Mouse (Mus musculus): ENCODE data around the gene Mrps34. TPM values are rescaled to one million over a fixed set of nuclear protein-coding genes. Genes with fewer than 3 reads are reported as not detected.
A peak's percentile ranks its signal among the peaks of the same experiment; 100 is the strongest.
"Not testable (repeated sequence)": the region's sequence is repeated elsewhere in the genome, so short reads cannot be mapped to it uniquely, and the experiment has no call there.

Mrps34 gene
- total RNA-seq, 2 experiments from 2014 or later: 74.3 to 78.9 TPM

DNA sequence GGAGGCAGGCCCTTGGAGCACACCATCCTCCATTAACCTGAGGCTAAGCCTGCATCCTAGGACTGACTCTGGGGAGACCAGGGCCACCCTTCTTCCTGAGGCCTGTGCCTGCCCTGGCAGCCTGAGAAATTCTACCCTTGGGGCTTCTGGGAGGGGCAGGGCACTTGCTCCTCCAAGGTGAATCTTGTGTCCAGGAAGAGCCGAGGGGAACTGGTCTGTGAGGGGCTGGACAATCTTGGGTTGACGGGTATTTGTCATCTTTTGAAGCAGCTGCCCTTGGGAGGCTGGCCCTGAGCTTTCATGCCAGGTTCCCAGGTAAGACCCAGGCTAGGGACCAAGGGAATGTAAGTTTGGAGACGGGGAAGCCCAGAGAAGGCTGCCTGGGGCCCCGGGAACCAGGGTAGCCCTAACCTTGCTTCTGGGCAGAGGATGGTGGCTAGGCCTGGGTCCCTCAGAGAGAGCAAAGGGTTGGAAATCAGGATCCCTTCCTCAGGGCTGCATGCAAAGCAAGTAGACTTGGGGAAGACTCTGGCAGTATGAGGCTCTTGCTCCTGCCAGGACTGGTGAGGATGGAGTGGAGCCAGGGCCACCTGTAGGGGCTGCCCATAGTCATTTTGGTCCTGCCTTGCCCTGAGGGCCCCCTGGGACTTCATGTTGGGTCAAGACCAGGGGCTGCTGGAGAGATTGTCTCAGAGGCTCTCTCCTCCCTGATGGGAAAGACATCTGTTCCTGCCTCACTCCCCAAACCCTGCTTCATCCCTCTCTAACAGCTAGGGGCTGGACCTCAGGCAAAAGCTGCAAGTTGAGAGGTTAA, 3.3 kb downstream of the Mrps34 start:
- no peak for DNase-seq (ENCODE audit: extremely low spot score in 1 of 2, low spot score in 1 of 2)

- no peak for DNase-seq (ENCODE audit: extremely low spot score in 1 of 2, low spot score in 1 of 2)
These were observed 4.2 kb downstream of the Mrps34 start for GRCm38 (mm10) chr17:24899153-24899552.

GRCm38 (mm10) chr17:24900014-24900413, 5.1 kb downstream of the Mrps34 start:
- no peak for DNase-seq (ENCODE audit: extremely low spot score in 1 of 2, low spot score in 1 of 2)

- DNase-seq (ENCODE audit: extremely low spot score in 1 of 2, low spot score in 1 of 2): no peak
These were observed 7.2 kb downstream of the Mrps34 start for GRCm38 (mm10) chr17:24902124-24902523.

- no peak for DNase-seq (ENCODE audit: extremely low spot score in 1 of 2, low spot score in 1 of 2)
These were observed 8.0 kb downstream of the Mrps34 start for GRCm38 (mm10) chr17:24902671-24903474.

GRCm38 (mm10) chr17:24903767-24904166, 8.9 kb downstream of the Mrps34 start:
- DNase-seq (ENCODE audit: extremely low spot score in 1 of 2, low spot score in 1 of 2): no peak

GRCm38 (mm10) chr17:24907591-24907990, 12.7 kb downstream of the Mrps34 start:
- DNase-seq (ENCODE audit: extremely low spot score in 1 of 2, low spot score in 1 of 2): no peak

DNA sequence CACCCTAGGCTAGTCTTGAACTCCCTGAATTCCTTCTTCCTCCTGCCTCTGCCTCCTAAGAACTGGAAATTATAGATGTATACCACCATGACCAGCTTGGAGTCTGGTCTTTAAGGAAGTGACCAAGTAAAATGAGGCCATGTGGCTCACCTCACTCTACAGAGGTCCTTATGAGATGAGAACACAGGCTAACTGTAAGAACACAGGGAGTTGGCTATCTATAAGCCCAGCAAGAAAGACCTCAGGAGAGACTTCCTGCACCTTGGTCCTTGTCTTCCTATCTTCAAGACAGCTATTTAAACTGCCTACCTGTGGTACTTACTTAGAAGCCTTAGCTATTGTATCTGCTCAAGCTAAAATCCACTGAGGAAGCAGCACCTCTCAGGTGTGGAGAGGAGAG, 19.1 kb downstream of the Mrps34 start:
- DNase-seq (ENCODE audit: extremely low spot score in 1 of 2, low spot score in 1 of 2): no peak

DNA sequence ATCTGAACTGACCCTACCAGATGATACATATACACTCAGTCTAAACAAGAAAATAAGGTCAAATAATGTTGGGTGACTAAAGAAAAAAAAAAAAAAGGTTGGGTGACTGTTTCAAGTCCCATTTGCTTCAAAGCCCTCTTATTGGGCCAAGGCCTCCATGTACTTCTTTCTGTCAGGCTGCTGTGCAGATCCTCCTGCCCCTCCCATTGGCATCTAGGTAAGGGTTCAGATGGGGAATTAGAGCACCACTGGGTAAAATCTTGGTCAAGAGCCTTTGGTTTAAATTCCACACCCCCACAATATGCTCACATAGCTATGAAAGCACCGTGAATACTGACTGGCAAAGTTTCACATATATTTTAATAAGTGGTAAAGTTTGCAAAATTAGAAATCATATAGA, 28.3 kb downstream of the Mrps34 start:
- DNase-seq (ENCODE audit: extremely low spot score in 1 of 2, low spot score in 1 of 2): no peak

GRCm38 (mm10) chr17:24929506-24929905, 34.6 kb downstream of the Mrps34 start:
- no peak for DNase-seq (ENCODE audit: extremely low spot score in 1 of 2, low spot score in 1 of 2)

DNA sequence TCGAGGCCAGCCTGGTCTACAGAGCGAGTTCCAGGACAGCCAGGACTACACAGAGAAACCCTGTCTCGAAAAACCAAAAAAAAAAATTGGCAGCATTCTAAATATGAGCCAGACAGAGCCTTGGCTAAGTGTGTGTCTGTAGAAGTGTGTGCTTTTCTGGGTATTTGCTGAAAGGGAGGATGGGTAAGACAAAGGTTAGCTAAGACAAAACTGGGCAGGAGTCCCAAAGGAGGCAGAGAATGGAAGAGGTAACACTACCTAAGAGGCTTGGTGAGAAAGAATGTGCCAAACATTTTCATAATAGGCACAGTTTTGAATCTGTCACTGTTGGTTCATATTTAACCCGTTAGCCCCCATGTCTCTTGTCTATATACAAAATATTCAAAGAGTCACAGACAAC, 37.5 kb downstream of the Mrps34 start:
- no peak for DNase-seq (ENCODE audit: extremely low spot score in 1 of 2, low spot score in 1 of 2)

DNA sequence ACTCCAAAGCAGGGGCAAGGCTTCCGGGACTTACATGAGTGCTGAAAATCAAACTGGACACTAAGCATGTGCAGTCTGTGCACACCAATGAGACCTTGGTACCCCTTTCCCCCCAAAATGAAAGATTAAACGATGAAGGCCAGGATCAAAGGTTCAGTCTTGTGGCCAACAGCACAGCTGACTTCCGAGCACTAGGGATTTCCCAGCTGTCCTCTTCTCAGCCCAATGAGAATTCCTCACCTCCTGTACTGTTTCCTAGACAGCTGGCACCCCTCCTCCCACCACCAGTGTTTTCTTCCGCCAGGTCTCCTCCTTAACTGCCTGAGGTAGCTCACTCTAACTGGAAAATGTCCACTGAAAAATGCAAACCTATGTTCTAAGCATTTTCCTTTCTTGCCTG, 38.2 kb downstream of the Mrps34 start:
- DNase-seq (ENCODE audit: extremely low spot score in 1 of 2, low spot score in 1 of 2): no peak

DNA sequence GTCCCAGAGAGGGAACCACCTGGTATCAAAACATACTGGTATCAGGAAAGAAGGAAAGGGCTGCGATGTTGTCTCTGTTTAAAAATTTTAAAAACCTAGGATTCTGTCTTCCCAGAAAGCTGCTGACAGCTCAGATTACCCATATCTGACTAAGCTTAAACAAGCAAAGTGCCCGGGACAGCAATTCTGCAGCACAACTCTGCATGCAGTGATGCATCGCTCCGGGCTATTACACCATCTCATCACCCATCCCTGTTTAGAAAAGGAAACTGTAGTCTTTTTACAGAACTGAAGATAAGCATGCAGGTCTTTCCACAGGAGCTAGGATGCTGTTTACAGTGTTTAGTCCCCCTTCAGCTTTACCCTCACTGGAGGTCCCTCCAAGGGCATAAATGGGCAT, 40.0 kb downstream of the Mrps34 start:
- DNase-seq (ENCODE audit: extremely low spot score in 1 of 2, low spot score in 1 of 2): no peak

GRCm38 (mm10) chr17:24935666-24936065, 40.8 kb downstream of the Mrps34 start:
- no peak for DNase-seq (ENCODE audit: extremely low spot score in 1 of 2, low spot score in 1 of 2)

GRCm38 (mm10) chr17:24936259-24937237, 41.6 kb downstream of the Mrps34 start, which contains the start of gene Mapk8ip3:
Gene Mapk8ip3, minus strand, starts transcription at chr17:24936977.
- DNase-seq (ENCODE audit: extremely low spot score in 1 of 2, low spot score in 1 of 2): peak; percentile 89 to 93

- no peak for DNase-seq (ENCODE audit: extremely low spot score in 1 of 2, low spot score in 1 of 2)
These were observed 42.4 kb downstream of the Mrps34 start for GRCm38 (mm10) chr17:24937266-24937665.

DNA sequence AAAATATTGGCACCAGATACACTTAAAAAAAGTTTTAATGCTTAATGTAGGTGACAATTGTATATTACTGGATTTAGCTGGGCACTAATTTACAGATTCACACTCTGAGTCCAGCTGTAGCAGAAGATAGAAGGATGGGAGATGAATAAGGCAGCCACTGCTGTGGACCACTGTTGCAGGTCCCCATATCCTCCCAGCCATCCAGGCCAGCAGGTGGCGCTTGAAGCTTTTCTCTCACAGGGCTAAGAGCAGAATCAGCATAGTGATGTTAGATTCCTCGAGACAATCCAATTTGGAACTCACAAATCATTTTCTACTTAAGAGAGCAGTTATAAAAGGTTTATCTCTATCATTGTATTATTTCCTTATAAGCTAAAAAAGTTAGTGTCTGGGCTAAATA, 47.5 kb downstream of the Mrps34 start:
- DNase-seq (ENCODE audit: extremely low spot score in 1 of 2, low spot score in 1 of 2): peak; percentile 18 to 47

DNA sequence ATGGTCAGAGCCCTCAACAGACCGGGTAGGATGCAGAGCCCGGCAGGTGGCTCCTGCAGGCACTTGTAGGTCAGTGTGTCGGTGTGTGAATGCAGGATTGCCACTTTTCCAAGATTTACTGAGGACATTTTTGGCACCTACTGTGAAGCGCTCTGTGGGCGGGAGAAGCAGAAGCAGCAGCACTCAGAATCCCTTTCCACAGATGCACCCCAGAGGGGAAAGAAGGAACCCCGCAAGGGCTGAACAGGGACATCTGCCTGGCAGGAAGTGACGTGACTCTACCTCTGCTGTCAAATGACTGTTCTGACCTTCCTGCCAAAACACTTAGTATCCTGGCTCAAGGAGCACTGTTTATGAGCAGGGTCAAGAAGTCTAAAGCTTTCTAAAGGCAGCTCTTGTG, 48.1 kb downstream of the Mrps34 start:
- DNase-seq (ENCODE audit: extremely low spot score in 1 of 2, low spot score in 1 of 2): no peak

- DNase-seq (ENCODE audit: extremely low spot score in 1 of 2, low spot score in 1 of 2): not testable (repeated sequence)
These were observed 48.7 kb downstream of the Mrps34 start for GRCm38 (mm10) chr17:24943589-24943988.

Data from layer of hippocampus, postnatal 25 days (tissue).